Mouse (Mus musculus) retina, postnatal 7 days (tissue): ENCODE results near the gene Dus2.

Source experiments
- DNase-seq: peaks from one replicate; pipeline ENCODE4 v3.0.0-alpha.2; 2012; ENCODE audit warnings: low read depth, low spot score

Gene Dus2

GRCm38 (mm10) chr8:106044151-106044550 lies 53.0 kb downstream of the Dus2 start:
- DNase-seq = no peak

GRCm38 (mm10) chr8:106046872-106047559 lies 55.9 kb downstream of the Dus2 start:
- no peak for DNase-seq

- no peak for DNase-seq
Measured at GRCm38 (mm10) chr8:106047854-106048630, 56.9 kb downstream of the Dus2 start.

- no peak for DNase-seq
Measured at GRCm38 (mm10) chr8:106049840-106050239, 58.7 kb downstream of the Dus2 start.

- no peak for DNase-seq
Measured at GRCm38 (mm10) chr8:106051068-106051467, 59.9 kb downstream of the Dus2 start.

- no peak for DNase-seq
Measured at GRCm38 (mm10) chr8:106052510-106053089, 61.5 kb downstream of the Dus2 start.

- DNase-seq = no peak
Measured at GRCm38 (mm10) chr8:106054190-106054811, 63.2 kb downstream of the Dus2 start.

GRCm38 (mm10) chr8:106055038-106055437 lies 63.9 kb downstream of the Dus2 start:
- DNase-seq = no peak

GRCm38 (mm10) chr8:106056455-106056982 lies 65.4 kb downstream of the Dus2 start:
- no peak for DNase-seq

- peak; percentile 90 for DNase-seq
Measured at GRCm38 (mm10) chr8:106058731-106059612, 67.8 kb downstream of the Dus2 start, which contains the start of gene Nfatc3. TSS of gene Nfatc3 (plus strand) at chr8:106058840.

- DNase-seq = no peak
Measured at GRCm38 (mm10) chr8:106059613-106060371, 68.7 kb downstream of the Dus2 start.

- no peak for DNase-seq
Measured at GRCm38 (mm10) chr8:106060521-106060920, 69.4 kb downstream of the Dus2 start.

- no peak for DNase-seq
Measured at GRCm38 (mm10) chr8:106061686-106062085, 70.5 kb downstream of the Dus2 start.

GRCm38 (mm10) chr8:106063046-106063445 lies 71.9 kb downstream of the Dus2 start:
- no peak for DNase-seq

GRCm38 (mm10) chr8:106066721-106067120 lies 75.6 kb downstream of the Dus2 start:
- no peak for DNase-seq

GRCm38 (mm10) chr8:106069565-106069964 lies 78.4 kb downstream of the Dus2 start:
- DNase-seq = no peak

- no peak for DNase-seq
Measured at GRCm38 (mm10) chr8:106072113-106072512, 81.0 kb downstream of the Dus2 start.

GRCm38 (mm10) chr8:106074236-106074635 lies 83.1 kb downstream of the Dus2 start:
- DNase-seq = no peak

GRCm38 (mm10) chr8:106074659-106075058 lies 83.5 kb downstream of the Dus2 start:
- no peak for DNase-seq
